Mouse (Mus musculus) MEL (cell line): ENCODE results near the gene Mob3b. TPM values are rescaled to one million over a fixed set of nuclear protein-coding genes. Genes with fewer than 3 reads are reported as not detected.

Source experiments
- DNase-seq: peaks from one replicate; pipeline ENCODE4 v3.0.0; 2011; ENCODE audit warnings: low read depth, low spot score
- H3K27ac ChIP-seq: 2 replicates; pipeline ENCODE4 v1.5.1; 2012; ENCODE audit warnings: low read depth, mild to moderate bottlenecking, control low read depth, low read length, moderate library complexity; ENCODE audit not compliant: control insufficient read depth
- H3K27me3 ChIP-seq, 2 experiments: fragments of 150-350 bp in 1 of 2; sonication (generic) in 1 of 2; 2 replicates each; pipeline ENCODE4 v1.6.1; 2012; ENCODE audit warnings: low read length in 2 of 2, mild to moderate bottlenecking in 2 of 2, improper control_type of control experiment in 1 of 2, moderate library complexity in 1 of 2; ENCODE audit not compliant: insufficient read depth in 2 of 2, control insufficient read depth in 1 of 2
- H3K36me3 ChIP-seq, 2 experiments: 2 replicates each; pipeline ENCODE4 v1.6.1; 2012 to 2014; ENCODE audit warnings: low read length in 2 of 2, improper control_type of control experiment in 1 of 2, inconsistent platforms in 1 of 2, mild to moderate bottlenecking in 1 of 2; ENCODE audit not compliant: insufficient read depth in 2 of 2, control insufficient read depth in 1 of 2
- H3K4me1 ChIP-seq, 2 experiments: fragments of 150-350 bp in 1 of 2; sonication (generic) in 1 of 2; 2 replicates each; pipeline ENCODE4 v1.6.1; 2012; ENCODE audit warnings: low read length in 2 of 2, improper control_type of control experiment in 1 of 2, mild to moderate bottlenecking in 1 of 2; ENCODE audit not compliant: insufficient read depth in 2 of 2, control insufficient read depth in 1 of 2
- H3K4me3 ChIP-seq, 2 experiments: fragments of 150-350 bp in 1 of 2; sonication (generic) in 1 of 2; 2 replicates each; pipeline ENCODE4 v1.5.1; 2012; ENCODE audit warnings: low read depth in 2 of 2, low read length in 2 of 2, mild to moderate bottlenecking in 2 of 2, moderate library complexity in 2 of 2, control low read depth in 1 of 2, improper control_type of control experiment in 1 of 2; ENCODE audit not compliant: control insufficient read depth in 1 of 2, insufficient read depth in 1 of 2
- H3K79me2 ChIP-seq: 2 replicates; pipeline ENCODE4 v1.6.1; 2012; ENCODE audit warnings: mild to moderate bottlenecking, low read length, moderate library complexity; ENCODE audit not compliant: control insufficient read depth, poor library complexity, insufficient read depth
- H3K9ac ChIP-seq: 2 replicates; pipeline ENCODE4 v1.6.1; 2012; ENCODE audit warnings: low read depth, mild to moderate bottlenecking, control low read depth, low read length, moderate library complexity; ENCODE audit not compliant: control insufficient read depth, poor library complexity, severe bottlenecking
- H3K9me3 ChIP-seq: fragments of 150-350 bp; sonication (generic); replicated peaks from 2 replicates; pipeline ENCODE4 v1.6.1; 2012; ENCODE audit warnings: mild to moderate bottlenecking, low read length, improper control_type of control experiment, moderate library complexity; ENCODE audit not compliant: insufficient read depth
- BHLHE40 ChIP-seq: IDR thresholded peaks from 2 replicates; pipeline ENCODE4 v1.6.1; 2012; ENCODE audit warnings: low read depth, mild to moderate bottlenecking, inconsistent platforms, low read length, improper control_type of control experiment, borderline replicate concordance
- CHD2 ChIP-seq: IDR thresholded peaks from 2 replicates; pipeline ENCODE4 v1.6.1; 2011; ENCODE audit warnings: low read length, improper control_type of control experiment
- CTCF ChIP-seq, 3 experiments: IDR thresholded peaks in 2 of 3; conservative IDR thresholded peaks in 1 of 3; 2 replicates each; pipeline ENCODE4 v1.5.1; 2011 to 2012; ENCODE audit warnings: low read length in 3 of 3, low read depth in 2 of 3, mild to moderate bottlenecking in 2 of 3, improper control_type of control experiment in 1 of 3, inconsistent platforms in 1 of 3, mixed read lengths in 1 of 3, moderate library complexity in 1 of 3; ENCODE audit not compliant: control insufficient read depth in 1 of 3, insufficient read depth in 1 of 3, poor library complexity in 1 of 3, severe bottlenecking in 1 of 3
- E2F4 ChIP-seq: IDR thresholded peaks from 2 replicates; pipeline ENCODE4 v1.6.1; 2011; ENCODE audit warnings: low read depth, low read length, improper control_type of control experiment, borderline replicate concordance
- ELF1 ChIP-seq: IDR thresholded peaks from 2 replicates; pipeline ENCODE4 v1.6.1; 2014; ENCODE audit warnings: low read depth, mild to moderate bottlenecking, inconsistent platforms, low read length, improper control_type of control experiment, moderate library complexity
- ETS1 ChIP-seq: IDR thresholded peaks from 2 replicates; pipeline ENCODE4 v1.6.1; 2012; ENCODE audit warnings: low read depth, mild to moderate bottlenecking, inconsistent platforms, low read length, improper control_type of control experiment, moderate library complexity
- GABPA ChIP-seq: IDR thresholded peaks from 2 replicates; pipeline ENCODE4 v1.6.1; 2012; ENCODE audit warnings: low read depth, mild to moderate bottlenecking, inconsistent platforms, low read length, improper control_type of control experiment, moderate library complexity
- KAT2A ChIP-seq: conservative IDR thresholded peaks from 2 replicates; pipeline ENCODE4 v1.6.1; 2012; ENCODE audit warnings: low read depth, low read length, improper control_type of control experiment, inconsistent platforms
- MAZ ChIP-seq: IDR thresholded peaks from 2 replicates; pipeline ENCODE4 v1.6.1; 2012; ENCODE audit warnings: low read depth, mild to moderate bottlenecking, inconsistent platforms, low read length, improper control_type of control experiment
- MXI1 ChIP-seq: IDR thresholded peaks from 2 replicates; pipeline ENCODE4 v1.6.1; 2011; ENCODE audit warnings: mild to moderate bottlenecking, low read depth, low read length, improper control_type of control experiment
- MYB ChIP-seq: IDR thresholded peaks from 2 replicates; pipeline ENCODE4 v1.6.1; 2011; ENCODE audit warnings: mild to moderate bottlenecking, low read depth, low read length, improper control_type of control experiment
- MYC ChIP-seq: IDR thresholded peaks from 2 replicates; pipeline ENCODE4 v1.6.1; 2011; ENCODE audit warnings: low read depth, mild to moderate bottlenecking, low read length, improper control_type of control experiment, moderate library complexity
- NELFE ChIP-seq: IDR thresholded peaks from 2 replicates; pipeline ENCODE4 v1.6.1; 2011; ENCODE audit warnings: low read depth, low read length, improper control_type of control experiment
- POLR2AphosphoS2 ChIP-seq: IDR thresholded peaks from 2 replicates; pipeline ENCODE4 v1.6.1; 2011; ENCODE audit warnings: low read length, improper control_type of control experiment
- POLR2AphosphoS5 ChIP-seq: IDR thresholded peaks from 2 replicates; pipeline ENCODE4 v1.6.1; 2012; ENCODE audit warnings: low read depth, borderline replicate concordance, mild to moderate bottlenecking, inconsistent platforms, low read length, moderate library complexity, mixed read lengths
- SIN3A ChIP-seq: IDR thresholded peaks from 2 replicates; pipeline ENCODE4 v1.6.1; 2012; ENCODE audit warnings: low read length, improper control_type of control experiment, inconsistent platforms
- TAL1 ChIP-seq: IDR thresholded peaks from 2 replicates; pipeline ENCODE4 v1.6.1; 2012; ENCODE audit warnings: mild to moderate bottlenecking, inconsistent platforms, low read length, moderate library complexity, mixed read lengths
- TCF12 ChIP-seq: IDR thresholded peaks from 2 replicates; pipeline ENCODE4 v1.6.1; 2014; ENCODE audit warnings: low read depth, mild to moderate bottlenecking, inconsistent platforms, low read length, improper control_type of control experiment, moderate library complexity
- USF1 ChIP-seq: IDR thresholded peaks from 2 replicates; pipeline ENCODE4 v1.6.1; 2014; ENCODE audit warnings: low read depth, mild to moderate bottlenecking, inconsistent platforms, low read length, improper control_type of control experiment, moderate library complexity
- USF2 ChIP-seq, 2 experiments: IDR thresholded peaks; 2 replicates each; pipeline ENCODE4 v1.6.1; 2011 to 2012; ENCODE audit warnings: improper control_type of control experiment in 2 of 2, low read length in 2 of 2, borderline replicate concordance in 1 of 2, inconsistent platforms in 1 of 2, low read depth in 1 of 2, mild to moderate bottlenecking in 1 of 2; ENCODE audit not compliant: insufficient read depth in 1 of 2
- ZMIZ1 ChIP-seq: IDR thresholded peaks from 2 replicates; pipeline ENCODE4 v1.6.1; 2012; ENCODE audit warnings: low read depth, mild to moderate bottlenecking, inconsistent platforms, low read length, improper control_type of control experiment, moderate library complexity
- polyA plus RNA-seq, 2 experiments: library from polyadenylated mRNA; stranded (reverse) in 1 of 2; unstranded in 1 of 2; fragments of >175 nt in 1 of 2; fragments of >200 nt in 1 of 2; gene quantifications; 2 replicates each; pipeline versions ENCODE4 v1.2.1 to v1.2.4; 2012; ENCODE audit warnings: low replicate concordance in 2 of 2, low read depth in 1 of 2; ENCODE audit not compliant: insufficient read length in 2 of 2, insufficient read depth in 1 of 2, missing spikeins in 1 of 2
- total RNA-seq: library from RNA; depleted of rRNA; stranded (reverse); fragments of 300-350 nt; gene quantifications from 2 replicates; pipeline ENCODE4 v1.2.3, GENCODE M21; 2012

Gene Mob3b
- total and polyA plus RNA-seq, 3 experiments = 3.8 to 4.2 TPM; not detected in 1

- Histone ChIP-seq H3K4me3 (no peak overlapping the region), H3K4me1 (peaks cover 0 to 4% of the 10 kb centered on the region in 2 experiments; a peak in 1 of 4 replicates), H3K36me3 (0 out of 4 replicates have a peak, but pooled peaks cover 0 to 2% of the 10 kb centered on the region in 2 experiments), H3K27ac (no peak overlapping the region)
- DNase-seq = no peak
- no peak for TF ChIP-seq KAT2A
- no peak for TF ChIP-seq TAL1
- no peak for TF ChIP-seq USF2 (IDR thresholded peaks at IDR 0.05; ENCODE audit: borderline replicate concordance in 1 of 2, insufficient read depth in 1 of 2, low read depth in 1 of 2, low read length in 2 of 2)
- TF ChIP-seq CTCF (IDR thresholded peaks at IDR 0.05 in 2 of 3, conservative IDR thresholded peaks at IDR 0.05 in 1 of 3; ENCODE audit: control insufficient read depth in 1 of 3, insufficient read depth in 1 of 3, low read depth in 2 of 3, low read length in 3 of 3, poor library complexity in 1 of 3, severe bottlenecking in 1 of 3) = no peak
- TF ChIP-seq TCF12 = no peak
- TF ChIP-seq MYC = no peak
- TF ChIP-seq SIN3A = no peak
- no peak for TF ChIP-seq POLR2AphosphoS5
- no peak for TF ChIP-seq ETS1
- TF ChIP-seq MYB = no peak
- no peak for TF ChIP-seq MAZ
- no peak for TF ChIP-seq NELFE
- no peak for TF ChIP-seq CHD2
- TF ChIP-seq ZMIZ1 = no peak
- no peak for TF ChIP-seq E2F4
- no peak for TF ChIP-seq BHLHE40
- no peak for TF ChIP-seq ELF1
- TF ChIP-seq, all 39 proteins: peak for 0
- H3K27me3 ChIP-seq = no peaks in the 10 kb centered on the region
- H3K9ac ChIP-seq = no peak overlapping the region
- H3K9me3 ChIP-seq = no peaks in the 10 kb centered on the region
- no peaks in the 10 kb centered on the region for H3K79me2 ChIP-seq
These were observed 96.3 kb downstream of the Mob3b start for GRCm38 (mm10) chr4:35060964-35061363.

- Histone ChIP-seq H3K4me1 (peaks cover 0 to 4% of the 10 kb centered on the region in 2 experiments; a peak in 1 of 4 replicates), H3K27me3 (no peaks in the 10 kb centered on the region), H3K9me3 (no peaks in the 10 kb centered on the region)
These were observed 96.9 kb downstream of the Mob3b start for GRCm38 (mm10) chr4:35060401-35060800.

More at GRCm38 (mm10) chr4:35060401-35060800, 96.9 kb downstream of the Mob3b start:
- DNase-seq = no peak
- TF ChIP-seq USF1 (no peak), MXI1 (no peak), POLR2AphosphoS2 (no peak), GABPA (no peak)
- 0 out of 4 replicates have a peak, but pooled peaks cover 0 to 2% of the 10 kb centered on the region in 2 experiments for H3K36me3 ChIP-seq
- H3K27ac ChIP-seq = no peak overlapping the region
- H3K79me2 ChIP-seq = no peaks in the 10 kb centered on the region
- H3K9ac ChIP-seq = no peak overlapping the region
- H3K4me3 ChIP-seq = no peak overlapping the region
